Comparison of ENCODE assay signal across 8 mouse cellular contexts in the genomic region with DNA sequence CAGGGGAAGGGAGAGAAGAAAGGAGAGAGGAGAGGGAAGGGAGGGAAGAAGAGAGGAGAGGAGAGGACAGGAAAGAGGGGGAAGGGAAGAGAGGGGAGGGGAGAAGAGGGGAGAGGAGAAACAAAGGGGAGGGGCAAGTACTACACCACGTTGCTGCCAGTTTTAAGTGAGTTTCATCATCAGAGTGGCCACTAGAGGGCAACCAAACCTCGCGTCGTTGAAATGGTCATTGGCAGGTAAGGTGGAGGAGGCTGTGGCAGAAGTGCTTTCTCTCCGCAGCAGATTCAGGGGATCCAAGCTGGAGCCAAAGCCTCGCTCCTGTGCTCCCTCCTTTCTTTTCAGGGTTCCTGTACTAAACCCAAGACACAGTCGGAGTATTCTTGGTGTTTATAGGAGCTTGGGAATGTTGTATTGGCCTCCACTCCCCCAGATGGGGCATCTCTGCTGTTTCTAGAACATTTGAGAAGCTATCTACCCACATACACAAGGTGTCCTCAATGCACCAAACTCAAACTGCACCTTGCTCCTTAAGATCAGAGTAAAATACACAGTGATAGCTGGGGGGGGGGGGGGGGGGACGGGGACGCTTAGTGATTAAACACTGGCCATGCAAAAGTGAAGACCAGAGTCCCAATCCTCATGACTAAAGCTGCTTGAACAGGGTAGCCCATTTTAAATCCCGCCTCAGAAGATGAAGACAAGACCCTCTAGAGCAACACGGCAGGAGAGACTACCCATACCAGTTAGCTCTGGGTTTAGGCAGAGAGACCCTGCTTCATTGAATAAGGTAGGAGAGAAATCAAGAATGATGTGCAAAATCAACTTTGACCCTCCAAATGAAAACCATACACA. TPM values are rescaled to one million over a fixed set of nuclear protein-coding genes. Genes with fewer than 3 reads are reported as not detected.
DNase-seq lines count a peak whose midpoint lies in the region; ATAC-seq and TF ChIP-seq lines count a peak whose summit lies in the region.

No protein-coding gene starts in this region.

- TF ChIP-seq POLR2A in thymus, adult 2 months (IDR thresholded peaks at IDR 0.05; ENCODE audit: control insufficient read depth, extremely low read depth, insufficient read depth, low read length, poor library complexity), result no peak

- H3K4me2 ChIP-seq in lung, embryonic 15.5 days, result peak overlapping the region; percentile 46

- TF ChIP-seq CTCF in thymus, adult 2 months (IDR thresholded peaks at IDR 0.05; ENCODE audit: borderline replicate concordance, control insufficient read depth, extremely low read depth, insufficient read depth, low read length, poor library complexity), result peak; percentile 74; the same call in 1 of the 2 replicates

- 15% methylated on average over 11 of the region's 11 CpGs for WGBS in hindbrain, embryonic 10.5 days
- WGBS in lung, embryonic 15.5 days, result 13% methylated on average over 11 of the region's 11 CpGs
- 15% methylated on average over 11 of the region's 11 CpGs for WGBS in thymus, adult 2 months

- no peaks in the 10 kb centered on the region for H3K9me3 ChIP-seq in hindbrain, embryonic 10.5 days
- H3K9me3 ChIP-seq in lung, embryonic 15.5 days, result no peaks in the 10 kb centered on the region

- H3K36me3 ChIP-seq in hindbrain, embryonic 10.5 days, result no peaks in the 10 kb centered on the region
- no peaks in the 10 kb centered on the region for H3K36me3 ChIP-seq in lung, embryonic 15.5 days
- no peaks in the 10 kb centered on the region for H3K36me3 ChIP-seq in thymus, adult 2 months (ENCODE audit: control insufficient read depth, insufficient read depth, low read length)

- no peak overlapping the region for H3K4me3 ChIP-seq in hindbrain, embryonic 10.5 days
- no peak overlapping the region for H3K4me3 ChIP-seq in lung, embryonic 15.5 days
- no peak overlapping the region for H3K4me3 ChIP-seq in thymus, adult 2 months (ENCODE audit: control insufficient read depth, insufficient read depth, low read length)

- H3K27ac ChIP-seq in hindbrain, embryonic 10.5 days, result no peak overlapping the region
- H3K27ac ChIP-seq in lung, embryonic 15.5 days, result no peak overlapping the region
- no peak overlapping the region for H3K27ac ChIP-seq in thymus, adult 2 months (ENCODE audit: control insufficient read depth, insufficient read depth, low read length)

- peak; percentile 83 for ATAC-seq in frontal cortex, adult (ENCODE audit: low TSS enrichment)
- no peak for ATAC-seq in lung, embryonic 15.5 days (ENCODE audit: borderline replicate concordance, extremely low read depth, low FRiP score, low TSS enrichment)

- peak; percentile 81 for DNase-seq in Muller cell, postnatal 12 days (ENCODE audit: inconsistent ontology term)
- peak; percentile 95 for DNase-seq in cerebellum, adult 9-10 months
- peak; percentile 82 for DNase-seq in hindbrain, embryonic 10.5 days (ENCODE audit: low spot score)
- DNase-seq in layer of hippocampus, adult 9-10 months (ENCODE audit: low spot score), result peak; percentile 78
- DNase-seq in ovary, adult 18-20 months (ENCODE audit: low spot score), result peak; percentile 60
- peak; percentile 87 for DNase-seq in thymus, adult 2 months

- H3K4me1 ChIP-seq in hindbrain, embryonic 10.5 days (replicated peaks), result peaks cover 11% of the 10 kb centered on the region; the same call in 1 of the 2 replicates
- peaks cover 17% of the 10 kb centered on the region for H3K4me1 ChIP-seq in lung, embryonic 15.5 days
- H3K4me1 ChIP-seq in thymus, adult 2 months (replicated peaks; ENCODE audit: control insufficient read depth, insufficient read depth, low read length), result no peaks in the 10 kb centered on the region

- H3K9ac ChIP-seq in lung, embryonic 15.5 days, result no peak overlapping the region

- peaks cover 15% of the 10 kb centered on the region for H3K27me3 ChIP-seq in hindbrain, embryonic 10.5 days (ENCODE audit: insufficient read depth, poor library complexity, severe bottlenecking)
- H3K27me3 ChIP-seq in lung, embryonic 15.5 days, result peaks cover 10% of the 10 kb centered on the region
- H3K27me3 ChIP-seq in thymus, adult 2 months (ENCODE audit: control insufficient read depth, insufficient read depth, low read length), result no peaks in the 10 kb centered on the region

RNA-seq across cellular contexts. Expression of a gene that starts 11.7 kb away (rescaled TPM):
- polyA plus RNA-seq in hindbrain, embryonic 10.5 days (2016; fragmentation: Nextera tagmentation; extraction: Ambion mirVana), result 1.9 and 2.6 TPM in 2 replicates
- polyA plus RNA-seq in lung, embryonic 15.5 days (2015; fragmentation: Nextera tagmentation; extraction: Ambion mirVana), result 6.0 and 7.1 TPM in 2 replicates
- 1.4 and 1.9 TPM in 2 replicates for polyA plus RNA-seq in thymus, adult 2 months (2012; rRNA removed)

RNA-seq across cellular contexts. Expression of a gene that starts 56.8 kb away (rescaled TPM):
- polyA plus RNA-seq in hindbrain, embryonic 10.5 days (2016; fragmentation: Nextera tagmentation; extraction: Ambion mirVana), result 217 and 297 TPM in 2 replicates
- 219 and 226 TPM in 2 replicates for polyA plus RNA-seq in lung, embryonic 15.5 days (2015; fragmentation: Nextera tagmentation; extraction: Ambion mirVana)
- polyA plus RNA-seq in thymus, adult 2 months (2012; rRNA removed), result 15.9 and 20.8 TPM in 2 replicates

RNA-seq across cellular contexts. Expression of a gene that starts 57.0 kb away (rescaled TPM):
- 71.2 and 82.0 TPM in 2 replicates for polyA plus RNA-seq in hindbrain, embryonic 10.5 days (2016; fragmentation: Nextera tagmentation; extraction: Ambion mirVana)
- 51.6 and 56.1 TPM in 2 replicates for polyA plus RNA-seq in lung, embryonic 15.5 days (2015; fragmentation: Nextera tagmentation; extraction: Ambion mirVana)
- polyA plus RNA-seq in thymus, adult 2 months (2012; rRNA removed), result 19.0 and 28.1 TPM in 2 replicates
